Comparison of ENCODE assay signal across 8 mouse cellular contexts in genomic region chr16:32878157-32878598, GRCm38 (mm10). TPM values are rescaled to one million over a fixed set of nuclear protein-coding genes. Genes with fewer than 3 reads are reported as not detected.
DNase-seq lines count a peak whose midpoint lies in the region; ATAC-seq lines count a peak whose summit lies in the region.

No protein-coding gene starts in this region.

- WGBS in forebrain, embryonic 13.5 days, result under 1% methylated on average over 33 of the region's 34 CpGs
- WGBS in limb, embryonic 10.5 days, result 1% methylated on average over 34 of the region's 34 CpGs

- no peaks in the 10 kb centered on the region for H3K36me3 ChIP-seq in forebrain, embryonic 13.5 days (ENCODE audit: poor library complexity, severe bottlenecking)
- H3K36me3 ChIP-seq in limb, embryonic 10.5 days, result peaks cover 7% of the 10 kb centered on the region

- H3K9ac ChIP-seq in forebrain, embryonic 13.5 days, result peak overlapping the region; percentile 87

- peak; percentile 26 for DNase-seq in kidney, adult 11 months
- no peak for DNase-seq in kidney, postnatal 10 days
- peak; percentile 27 for DNase-seq in Muller cell, postnatal 12 days (ENCODE audit: inconsistent ontology term)
- DNase-seq in limb, embryonic 10.5 days (ENCODE audit: low spot score), result peak; percentile 57
- peak; percentile 57 for DNase-seq in naive thymus-derived CD4-positive, alpha-beta T cell, adult 2 months (ENCODE audit: low read depth)
- DNase-seq in urinary bladder, postnatal 14 days (ENCODE audit: low spot score), result no peak
- DNase-seq in urinary bladder, postnatal 25 days (ENCODE audit: low spot score), result no peak

- H3K4me2 ChIP-seq in forebrain, embryonic 13.5 days, result peak overlapping the region; percentile 88

- H3K9me3 ChIP-seq in forebrain, embryonic 13.5 days (replicated peaks), result no peaks in the 10 kb centered on the region
- H3K9me3 ChIP-seq in limb, embryonic 10.5 days (replicated peaks), result no peaks in the 10 kb centered on the region

- H3K27ac ChIP-seq in forebrain, embryonic 13.5 days, result peak overlapping the region; percentile 74
- peak overlapping the region; percentile 90 for H3K27ac ChIP-seq in limb, embryonic 10.5 days

- peak overlapping the region; percentile 88 for H3K4me3 ChIP-seq in forebrain, embryonic 13.5 days
- H3K4me3 ChIP-seq in limb, embryonic 10.5 days, result peak overlapping the region; percentile 89

- no peaks in the 10 kb centered on the region for H3K27me3 ChIP-seq in forebrain, embryonic 13.5 days
- no peaks in the 10 kb centered on the region for H3K27me3 ChIP-seq in limb, embryonic 10.5 days (ENCODE audit: low read depth, poor library complexity, severe bottlenecking)

- peaks cover 27% of the 10 kb centered on the region for H3K4me1 ChIP-seq in forebrain, embryonic 13.5 days
- peaks cover 14% of the 10 kb centered on the region for H3K4me1 ChIP-seq in limb, embryonic 10.5 days

- ATAC-seq in forebrain, embryonic 13.5 days, result no peak; the same call in none of the 2 replicates

RNA-seq across cellular contexts. Expression of gene Rubcn, which starts 0.6 kb away (rescaled TPM):
- 22.3 and 25.0 TPM in 2 replicates for polyA plus RNA-seq in forebrain, embryonic 13.5 days (2015; fragmentation: Nextera tagmentation; extraction: Ambion mirVana)
- 16.2 and 17.6 TPM in 2 replicates for polyA plus RNA-seq in limb, embryonic 10.5 days (2016; fragmentation: Nextera tagmentation; extraction: Ambion mirVana)

RNA-seq across cellular contexts. Expression of gene Fyttd1, which starts 0.9 kb away (rescaled TPM):
- polyA plus RNA-seq in forebrain, embryonic 13.5 days (2015; fragmentation: Nextera tagmentation; extraction: Ambion mirVana), result 103 and 119 TPM in 2 replicates
- 91.6 and 94.8 TPM in 2 replicates for polyA plus RNA-seq in limb, embryonic 10.5 days (2016; fragmentation: Nextera tagmentation; extraction: Ambion mirVana)

RNA-seq across cellular contexts. Expression of gene Lrch3, which starts 35.7 kb away (rescaled TPM):
- polyA plus RNA-seq in forebrain, embryonic 13.5 days (2015; fragmentation: Nextera tagmentation; extraction: Ambion mirVana), result 36.7 and 39.9 TPM in 2 replicates
- 29.1 and 35.9 TPM in 2 replicates for polyA plus RNA-seq in limb, embryonic 10.5 days (2016; fragmentation: Nextera tagmentation; extraction: Ambion mirVana)

Comparison
In these comparisons a context has a peak if more than half of its experiments do, and no peak if none do; other contexts are left out.
1. DNase-seq: peak in kidney, adult 11 months (single experiment), Muller cell, postnatal 12 days (single experiment), limb, embryonic 10.5 days (single experiment) and naive thymus-derived CD4-positive, alpha-beta T cell, adult 2 months (single experiment); none in kidney, postnatal 10 days (single experiment), urinary bladder, postnatal 14 days (single experiment) and urinary bladder, postnatal 25 days (single experiment).